Mouse (Mus musculus): Measurements from ENCODE around the gene Gtpbp3.

The Gtpbp3 gene

DNA sequence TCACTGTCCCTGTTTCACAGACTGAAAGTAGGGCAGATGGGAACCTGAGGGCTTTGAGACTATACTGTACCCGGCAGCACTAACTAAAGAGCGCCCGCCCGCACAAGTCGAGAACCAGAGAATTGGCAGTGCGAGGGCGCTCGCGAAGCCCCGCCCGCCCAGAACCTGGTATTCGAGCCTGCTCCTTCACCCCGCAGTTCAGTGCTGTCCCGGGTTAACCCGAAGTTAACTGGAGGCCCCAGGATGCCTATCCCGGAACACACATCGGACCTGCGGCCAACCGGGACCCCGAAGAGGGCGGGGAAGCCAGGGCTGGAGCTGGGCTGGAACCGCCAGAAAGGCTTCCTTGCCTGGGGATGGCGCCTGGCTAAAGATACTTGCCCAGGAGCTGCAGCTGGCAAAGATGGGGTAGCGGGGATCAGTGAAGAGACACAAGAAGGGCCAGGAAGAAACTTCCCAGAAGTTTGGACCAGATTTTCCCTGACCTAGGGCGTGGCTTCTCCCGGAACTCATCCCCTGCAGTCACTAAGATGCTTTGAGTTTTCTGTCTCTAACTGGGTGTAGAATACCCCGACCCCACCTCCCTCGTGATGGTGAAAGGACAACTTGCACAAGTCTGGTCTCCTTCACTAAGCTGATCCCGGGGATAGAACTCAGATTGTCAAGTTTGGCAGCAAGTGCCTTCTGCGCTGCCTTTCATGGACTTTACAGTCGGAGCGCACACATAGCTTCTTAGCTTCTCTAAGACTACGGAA, at the start of gene Gtpbp3:
TSS of gene Gtpbp3 (plus strand) at position 413 of the 755 bp plus-strand sequence.
- peak; percentile 79 to 83 for DNase-seq (ENCODE audit: low spot score in 2 of 2)

GRCm38 (mm10) chr8:71441404-71441803, 46.5 kb upstream of the Gtpbp3 start:
- peak; percentile 23 to 29 for DNase-seq (ENCODE audit: low spot score in 2 of 2)

GRCm38 (mm10) chr8:71445096-71445495, 42.8 kb upstream of the Gtpbp3 start:
- no peak for DNase-seq (ENCODE audit: low spot score in 2 of 2)

DNA sequence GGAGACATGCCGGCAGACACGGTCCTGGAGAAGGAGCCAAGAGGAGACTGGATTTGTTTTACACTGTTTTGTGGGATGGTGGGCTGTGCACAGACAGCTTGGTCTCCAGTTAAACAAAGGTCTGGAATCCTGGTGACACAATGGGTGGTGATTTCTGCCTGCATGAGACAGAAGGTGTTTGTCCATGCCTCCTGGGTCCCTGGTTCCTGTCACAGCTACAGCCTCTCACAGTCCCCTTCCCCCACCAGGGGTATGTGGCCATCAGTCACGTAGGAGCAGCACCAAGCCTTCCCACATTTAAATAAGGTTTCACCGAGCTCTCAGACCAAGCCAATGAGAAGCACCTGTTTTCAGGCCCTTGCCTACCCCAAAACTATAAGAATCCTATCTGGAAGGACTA, 36.6 kb upstream of the Gtpbp3 start:
- no peak for DNase-seq (ENCODE audit: low spot score in 2 of 2)

DNA sequence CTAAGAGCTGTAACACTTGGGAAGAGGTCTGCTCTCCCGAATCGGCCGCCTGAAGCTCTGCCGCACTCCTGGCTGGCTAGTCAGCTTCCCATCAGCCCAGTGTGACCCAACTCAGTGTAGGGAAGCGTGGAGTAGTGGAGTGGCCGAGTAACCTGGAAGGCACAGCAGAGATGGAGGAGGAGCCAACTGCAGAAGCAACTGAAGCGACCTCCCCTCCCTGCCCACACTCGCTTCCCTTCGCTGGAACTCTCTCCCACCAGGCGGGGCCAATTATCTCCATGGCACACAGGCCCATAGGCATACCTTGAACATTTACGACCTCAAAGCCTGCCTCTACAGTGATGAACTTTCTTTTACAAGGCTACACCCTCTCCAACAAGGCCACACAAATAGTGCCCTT, 36.1 kb upstream of the Gtpbp3 start:
- DNase-seq (ENCODE audit: low spot score in 2 of 2), result no peak

GRCm38 (mm10) chr8:71452669-71453068, 35.2 kb upstream of the Gtpbp3 start:
- DNase-seq (ENCODE audit: low spot score in 2 of 2), result no peak

DNA sequence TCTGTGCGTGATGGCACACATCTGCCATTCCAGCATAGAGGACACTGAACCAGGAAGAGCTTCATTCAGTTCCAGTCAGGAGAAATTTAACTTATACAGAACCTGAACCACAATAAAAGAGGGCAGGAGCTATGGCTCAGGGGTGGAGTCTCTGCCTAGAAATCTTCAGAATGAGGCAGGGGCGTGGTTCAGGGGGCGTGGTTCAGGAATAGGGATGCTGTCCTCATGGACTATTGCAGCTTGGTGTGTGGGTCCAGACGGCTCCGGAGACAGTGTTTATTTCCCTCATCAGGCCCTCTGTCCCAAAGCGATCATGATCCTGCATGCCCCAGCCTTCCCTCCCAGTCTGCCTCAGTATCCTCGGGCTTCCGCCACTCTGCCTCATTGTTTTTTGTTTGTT, 33.2 kb upstream of the Gtpbp3 start:
- DNase-seq (ENCODE audit: low spot score in 2 of 2), result no peak

DNA sequence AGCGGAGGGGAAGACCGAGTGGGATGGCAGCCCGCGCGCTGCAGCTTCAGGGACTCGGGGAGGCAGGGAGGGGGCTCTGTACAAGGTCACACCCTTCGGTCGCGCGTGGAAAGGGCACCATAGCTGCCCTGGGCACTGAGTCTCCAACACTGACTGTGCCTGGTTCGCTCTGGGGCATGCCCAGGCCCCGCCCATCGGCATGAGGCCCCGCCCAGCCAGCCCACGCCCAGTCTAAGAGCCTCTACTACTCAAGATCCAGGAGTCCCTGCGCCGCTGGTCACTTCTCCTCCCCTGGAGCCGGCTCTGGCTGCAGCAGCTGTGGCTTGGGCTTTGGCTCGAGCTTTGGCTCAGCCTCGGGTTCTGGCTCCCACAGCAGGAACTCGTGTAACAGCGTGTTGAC, 31.0 kb upstream of the Gtpbp3 start:
- DNase-seq (ENCODE audit: low spot score in 2 of 2), result no peak

- no peak for DNase-seq (ENCODE audit: low spot score in 2 of 2)
Observed at GRCm38 (mm10) chr8:71457659-71458270, 30.1 kb upstream of the Gtpbp3 start.

DNA sequence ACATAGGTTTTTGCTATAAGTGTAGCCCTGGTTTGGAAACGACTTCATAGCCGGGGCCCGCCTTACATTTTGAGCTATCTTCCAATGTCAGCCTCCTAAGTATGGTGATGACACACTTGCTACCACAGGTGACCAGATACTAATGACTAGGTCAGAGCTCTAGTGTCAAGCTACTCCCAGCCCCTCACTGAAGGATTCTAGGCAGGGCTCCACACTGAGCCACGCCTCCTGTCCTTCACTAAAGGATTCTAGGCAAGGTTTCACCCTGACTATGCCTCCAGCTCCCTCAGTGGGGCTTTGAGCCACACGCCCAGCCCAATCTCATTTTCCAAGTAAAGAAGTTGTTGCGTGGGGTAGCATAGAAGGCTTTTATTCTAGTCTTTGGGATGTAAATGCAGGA, 27.2 kb upstream of the Gtpbp3 start:
- no peak for DNase-seq (ENCODE audit: low spot score in 2 of 2)

GRCm38 (mm10) chr8:71461152-71461840, 26.6 kb upstream of the Gtpbp3 start:
- no peak for DNase-seq (ENCODE audit: low spot score in 2 of 2)

GRCm38 (mm10) chr8:71462191-71462590, 25.7 kb upstream of the Gtpbp3 start:
- no peak for DNase-seq (ENCODE audit: low spot score in 2 of 2)

- DNase-seq (ENCODE audit: low spot score in 2 of 2), result no peak
Observed at GRCm38 (mm10) chr8:71462786-71463185, 25.1 kb upstream of the Gtpbp3 start.

- DNase-seq (ENCODE audit: low spot score in 2 of 2), result peak; percentile 96 to 97
Observed at GRCm38 (mm10) chr8:71463188-71464033, 24.5 kb upstream of the Gtpbp3 start, which contains the start of gene Abhd8. TSS of gene Abhd8 (minus strand) at chr8:71463655.

- peak; percentile 97 to 98 for DNase-seq (ENCODE audit: low spot score in 2 of 2)
Observed at GRCm38 (mm10) chr8:71464513-71465500, 23.1 kb upstream of the Gtpbp3 start, which contains the start of gene Mrpl34. TSS of gene Mrpl34 (plus strand) at chr8:71464959.

DNA sequence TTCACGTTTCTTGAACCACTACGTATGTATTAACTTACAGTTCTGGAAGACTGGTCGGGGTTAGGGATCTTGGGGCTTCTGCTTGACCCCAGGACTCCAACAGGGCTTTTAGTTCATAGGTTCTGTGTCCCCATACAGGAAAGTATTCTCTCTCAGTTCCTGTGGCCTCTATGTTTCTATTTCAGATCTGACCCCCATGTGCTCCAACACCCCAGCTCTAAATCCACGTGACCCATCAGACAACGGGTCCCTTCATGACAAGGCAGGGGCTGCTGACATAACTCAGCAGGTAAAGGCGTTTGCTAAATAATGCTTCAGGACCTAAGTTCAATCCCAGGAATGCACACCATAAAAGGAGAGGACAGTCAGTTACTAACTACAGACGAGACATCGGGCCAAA, 22.2 kb upstream of the Gtpbp3 start:
- DNase-seq (ENCODE audit: low spot score in 2 of 2), result no peak

- no peak for DNase-seq (ENCODE audit: low spot score in 2 of 2)
Observed at GRCm38 (mm10) chr8:71466198-71466597, 21.7 kb upstream of the Gtpbp3 start.

- DNase-seq (ENCODE audit: low spot score in 2 of 2), result no peak
Observed at GRCm38 (mm10) chr8:71467201-71467600, 20.7 kb upstream of the Gtpbp3 start.

- no peak for DNase-seq (ENCODE audit: low spot score in 2 of 2)
Observed at GRCm38 (mm10) chr8:71468001-71468400, 19.9 kb upstream of the Gtpbp3 start.

- DNase-seq (ENCODE audit: low spot score in 2 of 2), result peak; percentile 91 to 98
Observed at GRCm38 (mm10) chr8:71468916-71469315, 19.0 kb upstream of the Gtpbp3 start, which contains the start of gene Dda1. TSS of gene Dda1 (plus strand) at chr8:71469199.

Measured in urinary bladder, postnatal 36 days (tissue).